Mouse (Mus musculus) layer of hippocampus, adult 8-10 months (tissue): ENCODE measurements around the gene Glra4. TPM values are rescaled to one million over a fixed set of nuclear protein-coding genes. Genes with fewer than 3 reads are reported as not detected.
A peak's percentile ranks its signal among the peaks of the same experiment; 100 is the strongest.
"Not testable (repeated sequence)": the region's sequence is repeated elsewhere in the genome, so short reads cannot be mapped to it uniquely, and the experiment has no call there.

Source experiments
- DNase-seq, 2 experiments: peaks; one replicate each; pipeline ENCODE4 v3.0.0; 2022; ENCODE audit warnings: low spot score in 2 of 2
- total RNA-seq, 4 experiments: library from RNA; stranded (reverse); gene quantifications; 2 replicates each; pipeline ENCODE4 v1.2.4; 2022

The Glra4 gene
- total RNA-seq, 4 experiments from 2014 or later = 0.45 TPM; not detected in 3

GRCm38 (mm10) chrX:136732016-136732415 lies 47.9 kb downstream of the Glra4 start:
- no peak for DNase-seq

- DNase-seq = not testable (repeated sequence)
Measured at GRCm38 (mm10) chrX:136714742-136715474, 65.0 kb downstream of the Glra4 start.

- DNase-seq = no peak
Measured at GRCm38 (mm10) chrX:136708782-136709181, 71.2 kb downstream of the Glra4 start.

- DNase-seq = peak in 1 of 2 experiments; percentile 20
Measured at GRCm38 (mm10) chrX:136708168-136708681, 71.7 kb downstream of the Glra4 start.

Other genes starting within 250 kb of the Glra4 start
- gene Kir3dl2, start 236.1 kb downstream of the Glra4 start, total RNA-seq = under 1 TPM in 1 of 4 experiments, not detected in 3; 0.25 TPM
- gene Tceal3, start 189.3 kb downstream of the Glra4 start, total RNA-seq = 100 to 1,000 TPM; 169 to 202 (median 181) TPM
- gene Tceal1, start 72.2 kb downstream of the Glra4 start, total RNA-seq = 10 to 100 TPM; 13.1 to 16.4 (median 15.0) TPM
- 100 to 1,000 TPM; 325 to 385 (median 347) TPM for gene Morf4l2, start 36.5 kb downstream of the Glra4 start, total RNA-seq
- gene Plp1, start 42.5 kb upstream of the Glra4 start, total RNA-seq = 100 to 1,000 TPM; 774 to 956 (median 858) TPM
- gene Rab9b, start 88.6 kb upstream of the Glra4 start, total RNA-seq = 10 to 100 TPM; 15.3 to 31.4 (median 24.5) TPM
- gene H2bfm, start 147.2 kb upstream of the Glra4 start, total RNA-seq = not detected
- 10 to 100 TPM; 11.6 to 19.9 (median 16.2) TPM for gene Tmsb15b2, start 195.4 kb upstream of the Glra4 start, total RNA-seq
- gene Tmsb15l, start 196.7 kb upstream of the Glra4 start, total RNA-seq = 1 to 10 TPM; 1.6 to 3.9 (median 3.8) TPM
- gene Tmsb15b1, start 196.7 kb upstream of the Glra4 start, total RNA-seq = 1 to 10 TPM; 2.8 to 8.9 (median 5.3) TPM
- gene Zcchc18, start 213.0 kb upstream of the Glra4 start, total RNA-seq = 100 to 1,000 TPM; 251 to 290 (median 278) TPM